Mouse (Mus musculus): ENCODE data around the gene Rfx7. TPM values are rescaled to one million over a fixed set of nuclear protein-coding genes. Genes with fewer than 3 reads are reported as not detected.
A peak's percentile ranks its signal among the peaks of the same experiment; 100 is the strongest.

Gene Rfx7
- polyA plus RNA-seq, 1 experiment, result 33.6 TPM

DNA sequence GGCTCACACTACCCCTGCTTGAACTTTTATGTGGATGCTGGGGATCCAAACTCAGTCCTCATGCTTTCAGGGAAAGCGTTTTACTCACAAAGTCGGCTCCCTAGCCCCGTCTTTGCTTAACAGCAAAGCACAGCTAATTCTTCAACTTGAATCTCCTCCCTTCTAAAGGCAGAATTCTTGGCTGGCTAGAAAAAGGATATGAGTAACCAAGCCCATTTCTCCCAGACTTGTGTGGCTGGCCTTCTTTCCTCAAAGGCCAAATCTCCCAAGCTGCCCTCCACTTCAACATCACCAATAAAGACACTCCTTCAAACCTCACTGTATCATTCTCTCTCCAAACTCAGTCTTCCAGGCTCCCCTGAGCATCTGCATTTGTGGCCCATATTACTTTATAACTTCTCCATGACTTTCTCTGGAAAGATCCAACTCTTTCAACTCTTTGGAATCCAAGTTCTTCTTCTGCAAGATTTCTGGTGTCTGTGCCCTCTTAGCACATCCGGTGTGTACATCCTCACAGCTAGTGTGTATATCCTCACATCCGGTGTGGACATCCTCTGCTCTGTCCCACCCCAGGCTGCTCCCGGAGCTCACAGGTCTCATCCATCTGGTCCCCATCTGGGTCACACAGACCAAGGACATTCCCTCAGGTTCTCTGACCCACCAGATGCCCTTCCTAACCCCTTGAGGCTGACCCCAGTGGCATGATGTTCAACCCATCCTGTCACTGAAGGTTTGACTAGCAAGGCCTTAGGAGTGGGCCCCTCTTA, 111.8 kb downstream of the Rfx7 start:
- Histone ChIP-seq H3K27ac (ENCODE audit: insufficient read depth, low read length) (peak overlapping the region; percentile 97), H3K4me1 (ENCODE audit: control insufficient read depth, insufficient read depth, low read length) (peaks cover 16% of the 10 kb centered on the region), H3K4me3 (ENCODE audit: insufficient read depth, low read length) (no peak overlapping the region)
- no peak for TF ChIP-seq POLR2A (IDR thresholded peaks at IDR 0.05; ENCODE audit: low read depth, low read length)
- TF ChIP-seq CTCF (IDR thresholded peaks at IDR 0.05; ENCODE audit: borderline replicate concordance, insufficient read depth, low read length), result no peak

DNA sequence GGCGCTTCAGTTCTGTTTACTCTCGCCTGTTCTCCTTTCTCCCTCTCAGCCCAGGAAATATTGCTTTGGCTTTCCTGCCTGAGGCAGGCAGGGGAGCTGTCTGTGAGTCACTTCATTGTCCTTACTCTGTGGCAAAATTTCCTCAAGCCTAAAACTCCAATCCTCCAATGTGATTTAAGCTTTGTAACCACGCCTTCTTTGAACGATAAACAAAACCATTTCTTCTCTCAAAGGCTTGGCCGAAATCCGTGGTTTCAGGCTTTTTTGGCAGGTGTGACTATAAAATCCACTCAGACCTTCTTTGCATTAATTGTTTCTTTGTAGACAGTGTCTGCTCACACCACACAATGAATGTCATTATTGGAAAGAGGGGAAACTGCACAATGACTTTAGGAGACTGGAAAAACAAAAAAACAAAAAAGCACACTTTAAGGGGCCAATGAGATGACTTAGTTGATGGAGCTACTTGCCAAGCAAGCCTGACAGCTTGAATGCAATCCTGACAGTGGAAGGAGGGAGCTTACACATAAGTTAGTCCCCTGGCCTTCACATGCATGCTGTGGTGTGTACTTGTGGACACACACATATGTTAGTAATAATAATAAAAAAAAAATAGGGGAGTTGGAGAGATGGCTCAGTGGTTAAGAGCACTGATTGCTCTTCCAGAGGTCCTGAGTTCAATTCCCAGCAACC, 112.5 kb downstream of the Rfx7 start:
- Histone ChIP-seq H3K27ac (ENCODE audit: insufficient read depth, low read length) (peak overlapping the region; percentile 97), H3K4me3 (ENCODE audit: insufficient read depth, low read length) (no peak overlapping the region), H3K4me1 (ENCODE audit: control insufficient read depth, insufficient read depth, low read length) (peaks cover 14% of the 10 kb centered on the region)
- TF ChIP-seq POLR2A (IDR thresholded peaks at IDR 0.05; ENCODE audit: low read depth, low read length) (peak; percentile 62), CTCF (IDR thresholded peaks at IDR 0.05; ENCODE audit: borderline replicate concordance, insufficient read depth, low read length) (no peak)

DNA sequence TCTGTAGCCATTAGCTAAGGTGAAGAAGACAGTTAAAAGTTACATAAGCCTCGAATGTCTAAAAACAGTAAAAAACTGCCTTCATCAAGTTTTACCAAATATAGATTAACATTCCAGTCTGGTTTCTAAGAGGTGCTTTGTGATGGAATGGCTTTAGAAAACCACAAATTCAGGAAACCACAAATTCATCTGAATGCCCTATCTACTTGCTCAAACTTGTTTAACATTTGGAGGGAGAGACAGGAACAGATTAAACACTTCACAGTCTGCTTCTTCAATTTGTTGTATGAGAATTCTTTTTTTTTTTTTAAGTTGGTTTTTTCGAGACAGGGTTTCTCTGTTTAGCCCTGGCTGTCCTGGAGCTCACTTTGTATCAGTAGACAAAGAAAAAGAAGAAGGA, 117.7 kb downstream of the Rfx7 start:
- Histone ChIP-seq H3K4me3 (ENCODE audit: insufficient read depth, low read length) (no peak overlapping the region), H3K27ac (ENCODE audit: insufficient read depth, low read length) (peak overlapping the region; percentile 84), H3K4me1 (ENCODE audit: control insufficient read depth, insufficient read depth, low read length) (peaks cover 18% of the 10 kb centered on the region)
- TF ChIP-seq CTCF (IDR thresholded peaks at IDR 0.05; ENCODE audit: borderline replicate concordance, insufficient read depth, low read length), result no peak
- TF ChIP-seq POLR2A (IDR thresholded peaks at IDR 0.05; ENCODE audit: low read depth, low read length), result no peak

DNA sequence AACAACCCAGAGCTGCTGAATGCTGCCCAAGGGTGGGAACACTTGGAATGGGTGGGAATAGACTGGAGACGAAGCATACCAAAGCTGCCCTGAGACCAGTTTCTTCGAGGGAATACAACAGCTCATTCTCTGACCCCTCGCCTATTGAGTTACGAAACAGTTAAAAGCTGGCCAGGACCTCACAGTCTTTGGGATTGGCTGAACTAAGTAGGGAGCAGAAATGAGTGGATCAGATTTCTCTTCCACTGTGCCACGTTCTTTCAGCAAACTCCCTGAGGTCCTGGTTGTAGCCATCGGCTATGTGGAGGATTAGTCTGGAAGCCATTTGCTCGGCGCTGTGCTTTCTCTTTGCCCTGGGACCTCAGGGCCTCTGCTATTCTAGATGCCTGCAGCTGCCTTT, 120.9 kb downstream of the Rfx7 start:
- Histone ChIP-seq H3K4me1 (ENCODE audit: control insufficient read depth, insufficient read depth, low read length) (peaks cover 16% of the 10 kb centered on the region), H3K4me3 (ENCODE audit: insufficient read depth, low read length) (no peak overlapping the region), H3K27ac (ENCODE audit: insufficient read depth, low read length) (peak overlapping the region; percentile 96)
- TF ChIP-seq CTCF (IDR thresholded peaks at IDR 0.05; ENCODE audit: borderline replicate concordance, insufficient read depth, low read length) (no peak), POLR2A (IDR thresholded peaks at IDR 0.05; ENCODE audit: low read depth, low read length) (peak; percentile 77)

- Histone ChIP-seq H3K27ac (ENCODE audit: insufficient read depth, low read length) (peak overlapping the region; percentile 96), H3K4me1 (ENCODE audit: control insufficient read depth, insufficient read depth, low read length) (peaks cover 16% of the 10 kb centered on the region), H3K4me3 (ENCODE audit: insufficient read depth, low read length) (no peak overlapping the region)
- TF ChIP-seq CTCF (IDR thresholded peaks at IDR 0.05; ENCODE audit: borderline replicate concordance, insufficient read depth, low read length) (no peak), POLR2A (IDR thresholded peaks at IDR 0.05; ENCODE audit: low read depth, low read length) (0 out of 2 replicates have a peak, but pooled peaks have one; percentile 46)
These were observed 121.5 kb downstream of the Rfx7 start for GRCm38 (mm10) chr9:72653533-72653932.

- no peak for TF ChIP-seq POLR2A (IDR thresholded peaks at IDR 0.05; ENCODE audit: low read depth, low read length)
- TF ChIP-seq CTCF (IDR thresholded peaks at IDR 0.05; ENCODE audit: borderline replicate concordance, insufficient read depth, low read length), result peak; percentile 56; the same call in 1 of the 2 replicates
- Histone ChIP-seq H3K27ac (ENCODE audit: insufficient read depth, low read length) (no peak overlapping the region), H3K4me3 (ENCODE audit: insufficient read depth, low read length) (no peak overlapping the region), H3K4me1 (ENCODE audit: control insufficient read depth, insufficient read depth, low read length) (peaks cover 16% of the 10 kb centered on the region)
These were observed 122.7 kb downstream of the Rfx7 start for GRCm38 (mm10) chr9:72654593-72655242.

GRCm38 (mm10) chr9:72655602-72656001, 123.6 kb downstream of the Rfx7 start:
- TF ChIP-seq CTCF (IDR thresholded peaks at IDR 0.05; ENCODE audit: borderline replicate concordance, insufficient read depth, low read length) (no peak), POLR2A (IDR thresholded peaks at IDR 0.05; ENCODE audit: low read depth, low read length) (no peak)
- H3K4me1 ChIP-seq (ENCODE audit: control insufficient read depth, insufficient read depth, low read length), result peaks cover 16% of the 10 kb centered on the region
- no peak overlapping the region for H3K27ac ChIP-seq (ENCODE audit: insufficient read depth, low read length)
- no peak overlapping the region for H3K4me3 ChIP-seq (ENCODE audit: insufficient read depth, low read length)

GRCm38 (mm10) chr9:72656491-72656890, 124.5 kb downstream of the Rfx7 start:
- H3K4me1 ChIP-seq (ENCODE audit: control insufficient read depth, insufficient read depth, low read length), result peaks cover 16% of the 10 kb centered on the region
- H3K27ac ChIP-seq (ENCODE audit: insufficient read depth, low read length), result no peak overlapping the region
- H3K4me3 ChIP-seq (ENCODE audit: insufficient read depth, low read length), result no peak overlapping the region
- TF ChIP-seq POLR2A (IDR thresholded peaks at IDR 0.05; ENCODE audit: low read depth, low read length) (no peak), CTCF (IDR thresholded peaks at IDR 0.05; ENCODE audit: borderline replicate concordance, insufficient read depth, low read length) (no peak)

DNA sequence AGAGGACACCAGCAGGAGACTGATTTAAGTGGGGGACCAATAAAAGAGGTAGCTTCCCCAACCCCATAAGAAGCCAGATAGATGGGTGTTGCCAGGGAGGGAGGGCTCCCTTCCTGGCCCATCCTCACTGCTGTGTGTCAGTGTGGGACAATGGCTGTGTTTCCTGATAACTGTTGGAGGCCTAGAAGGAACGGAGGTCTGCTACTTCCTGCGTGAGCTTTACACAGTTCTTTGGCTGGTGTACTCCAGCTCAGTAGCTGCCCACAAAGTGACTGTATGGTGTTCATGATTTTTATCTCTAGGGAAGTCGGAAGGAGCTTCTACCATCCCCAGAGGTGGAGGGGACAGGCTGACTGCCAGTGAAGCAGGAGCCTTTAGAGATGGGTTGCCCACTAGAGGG, 124.9 kb downstream of the Rfx7 start:
- H3K4me1 ChIP-seq (ENCODE audit: control insufficient read depth, insufficient read depth, low read length), result peaks cover 13% of the 10 kb centered on the region
- no peak overlapping the region for H3K27ac ChIP-seq (ENCODE audit: insufficient read depth, low read length)
- no peak overlapping the region for H3K4me3 ChIP-seq (ENCODE audit: insufficient read depth, low read length)
- no peak for TF ChIP-seq POLR2A (IDR thresholded peaks at IDR 0.05; ENCODE audit: low read depth, low read length)
- TF ChIP-seq CTCF (IDR thresholded peaks at IDR 0.05; ENCODE audit: borderline replicate concordance, insufficient read depth, low read length), result no peak

Data from embryonic fibroblast, embryonic 13.5 days (primary cell).